Mouse (Mus musculus) neural tube, embryonic 15.5 days (tissue): Measurements from ENCODE around the gene Cdh1. TPM values are rescaled to one million over a fixed set of nuclear protein-coding genes. Genes with fewer than 3 reads are reported as not detected.

Experiments
- polyA plus RNA-seq: library from polyadenylated mRNA; unstranded; fragments of >200 nt; fragmentation: Nextera tagmentation; extraction: Ambion mirVana; gene quantifications from 2 replicates; pipeline ENCODE4 v1.2.1, GENCODE M21; 2015

Gene Cdh1
- polyA plus RNA-seq, 1 experiment from 2014 or later = 1.9 TPM

Other genes starting within 250 kb of the Cdh1 start
- 34.2 and 39.3 TPM in 2 replicates for gene Zfp90, start 188.0 kb upstream of the Cdh1 start, polyA plus RNA-seq
- not detected in 2 replicates for gene 6030452D12Rik, start 102.8 kb upstream of the Cdh1 start, polyA plus RNA-seq
- 8.5 and 13.7 TPM in 2 replicates for gene Cdh3, start 92.5 kb upstream of the Cdh1 start, polyA plus RNA-seq
- gene Gm10073, start 29.9 kb upstream of the Cdh1 start, polyA plus RNA-seq = 9.4 and 11.1 TPM in 2 replicates
- gene Tango6, start 79.7 kb downstream of the Cdh1 start, polyA plus RNA-seq = 6.2 and 6.8 TPM in 2 replicates